Comparison of ENCODE assay signal across 13 mouse cellular contexts in genomic region chr11:32402712-32403111, GRCm38 (mm10). TPM values are rescaled to one million over a fixed set of nuclear protein-coding genes. Genes with fewer than 3 reads are reported as not detected.
DNase-seq lines count a peak whose midpoint lies in the region; ATAC-seq lines count a peak whose summit lies in the region.
"Had no signal": no experiment of that assay in that cellular context is flagged by ENCODE, and none has a peak within 500 bp of the region (broad histone marks: within the 10 kb centered on the region; RNA-seq: fewer than 3 reads in every experiment).

No protein-coding gene starts in this region.

- no peak for ATAC-seq in inflammation-experienced regulatory T-cells, adult 6 months

- peak; percentile 19 for DNase-seq in ovary, postnatal 36 days (ENCODE audit: low spot score)
- DNase-seq in ovary, postnatal 10 days (ENCODE audit: low spot score) = no peak
- peak; percentile 58 to 82 for DNase-seq in frontal cortex, postnatal 14 days (ENCODE audit: low spot score in 2 of 2)
- peak; percentile 86 to 92 for DNase-seq in left cerebral cortex, adult 18-20 months (ENCODE audit: low spot score in 2 of 2)
- peak; percentile 59 for DNase-seq in right cerebral cortex, postnatal 4 days
- no peak for DNase-seq in cerebellum, adult 18-20 months
- no peak for DNase-seq in urinary bladder, postnatal 14 days (ENCODE audit: low spot score)
- DNase-seq: cerebellum, adult 8-10 months; kidney, adult 8-10 months; liver; spleen, adult 18-20 months; thymus, postnatal 36 days had no signal

RNA-seq across cellular contexts. Expression of gene Ubtd2, which starts 52.5 kb away (rescaled TPM):
- 10 to 100 TPM; 44.0 to 50.1 TPM for total RNA-seq in left cerebral cortex, adult 18-20 months (2021)
- polyA plus RNA-seq in inflammation-experienced regulatory T-cells, adult 6 months (2017; shearing (Covaris generic)) = 1 to 10 TPM; 2.1 to 3.7 (median 2.9) TPM

RNA-seq across cellular contexts. Expression of gene Sh3pxd2b, which starts 55.1 kb away (rescaled TPM):
- total RNA-seq in left cerebral cortex, adult 18-20 months (2021) = 10 to 100 TPM; 12.4 to 14.5 TPM
- not detected for polyA plus RNA-seq in inflammation-experienced regulatory T-cells, adult 6 months (2017; shearing (Covaris generic))

Comparison
In these comparisons a context has a peak if more than half of its experiments do, and no peak if none do; other contexts are left out.
1. DNase-seq: peak in ovary, postnatal 36 days (single experiment), frontal cortex, postnatal 14 days (2 of 2), left cerebral cortex, adult 18-20 months (2 of 2) and right cerebral cortex, postnatal 4 days (single experiment); none in ovary, postnatal 10 days (single experiment), cerebellum, adult 18-20 months (0 of 2) and urinary bladder, postnatal 14 days (single experiment).